Mouse (Mus musculus) liver, adult 2 months (tissue): ENCODE measurements around the gene Brf1.

Experiments used
- CTCF ChIP-seq: fragments of 200-500 bp; IDR thresholded peaks from 2 replicates; pipeline ENCODE4 v1.5.1; 2011; ENCODE audit warnings: low read depth, low read length, control low read depth
- POLR2A ChIP-seq: fragments of 200-500 bp; IDR thresholded peaks from 2 replicates; pipeline ENCODE4 v1.6.1; 2011; ENCODE audit warnings: low read length, control low read depth; ENCODE audit not compliant: insufficient read depth; ENCODE audit errors: extremely low read depth

DNA sequence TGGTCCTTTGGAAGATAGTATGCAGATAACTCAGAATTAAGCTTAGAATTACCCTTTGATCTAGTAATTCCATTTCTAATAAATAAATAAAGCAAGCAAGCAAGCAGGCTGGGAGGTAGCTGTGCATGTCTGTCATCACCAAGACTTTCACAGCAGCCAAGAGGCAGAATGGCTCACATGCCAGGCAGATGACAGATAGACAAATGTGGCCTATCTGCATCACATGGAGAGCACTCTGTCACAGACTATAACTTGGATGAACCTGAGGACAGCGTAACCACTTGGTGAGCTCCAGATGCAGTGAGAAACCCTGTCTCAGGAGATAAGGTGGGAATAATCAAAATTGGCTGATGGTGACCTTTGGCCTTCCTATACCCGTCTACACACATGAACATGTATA lies 34.6 kb upstream of the Brf1 start:
- TF ChIP-seq CTCF = no peak
- TF ChIP-seq POLR2A = no peak
